Mouse (Mus musculus) left cerebral cortex, adult 18-20 months (tissue): ENCODE results near the gene Gsg1l. TPM values are rescaled to one million over a fixed set of nuclear protein-coding genes. Genes with fewer than 3 reads are reported as not detected.

Experiments
- DNase-seq, 2 experiments: peaks; one replicate each; pipeline ENCODE4 v3.0.0; 2021 to 2022; ENCODE audit warnings: low spot score in 2 of 2, mixed read lengths in 1 of 2
- total RNA-seq, 2 experiments: library from RNA; stranded (reverse); gene quantifications; 2 replicates each; pipeline ENCODE4 v1.2.3; 2021

Gene Gsg1l
- total RNA-seq, 2 experiments from 2014 or later: 65.7 to 75.3 TPM

- no peak for DNase-seq
These were observed 138.7 kb downstream of the Gsg1l start for GRCm38 (mm10) chr7:125943511-125943910.

GRCm38 (mm10) chr7:125942365-125943090, 139.7 kb downstream of the Gsg1l start:
- no peak for DNase-seq

GRCm38 (mm10) chr7:125934319-125934718, 147.9 kb downstream of the Gsg1l start:
- no peak for DNase-seq

GRCm38 (mm10) chr7:125933356-125934244, 148.6 kb downstream of the Gsg1l start:
- DNase-seq: no peak

- DNase-seq: no peak
These were observed 150.6 kb downstream of the Gsg1l start for GRCm38 (mm10) chr7:125931602-125932001.

GRCm38 (mm10) chr7:125924044-125924443, 158.2 kb downstream of the Gsg1l start:
- no peak for DNase-seq

- DNase-seq: no peak
These were observed 161.4 kb downstream of the Gsg1l start for GRCm38 (mm10) chr7:125920801-125921200.

- DNase-seq: no peak
These were observed 181.6 kb downstream of the Gsg1l start for GRCm38 (mm10) chr7:125900386-125901161.

- no peak for DNase-seq
These were observed 182.3 kb downstream of the Gsg1l start for GRCm38 (mm10) chr7:125899916-125900315.

GRCm38 (mm10) chr7:125899036-125899435, 183.2 kb downstream of the Gsg1l start:
- peak; percentile 79 to 89 for DNase-seq

GRCm38 (mm10) chr7:125897059-125897458, 185.2 kb downstream of the Gsg1l start:
- peak; percentile 57 to 71 for DNase-seq

GRCm38 (mm10) chr7:125893621-125894020, 188.6 kb downstream of the Gsg1l start:
- no peak for DNase-seq

- peak; percentile 66 to 83 for DNase-seq
These were observed 193.8 kb downstream of the Gsg1l start for GRCm38 (mm10) chr7:125888373-125888772.

- no peak for DNase-seq
These were observed 194.4 kb downstream of the Gsg1l start for GRCm38 (mm10) chr7:125887761-125888160.

GRCm38 (mm10) chr7:125887124-125887523, 195.1 kb downstream of the Gsg1l start:
- no peak for DNase-seq

- DNase-seq: no peak
These were observed 196.0 kb downstream of the Gsg1l start for GRCm38 (mm10) chr7:125886116-125886680.

- no peak for DNase-seq
These were observed 199.0 kb downstream of the Gsg1l start for GRCm38 (mm10) chr7:125883232-125883631.

GRCm38 (mm10) chr7:125878040-125878439, 204.2 kb downstream of the Gsg1l start:
- DNase-seq: no peak

- DNase-seq: no peak
These were observed 208.2 kb downstream of the Gsg1l start for GRCm38 (mm10) chr7:125873971-125874495.

GRCm38 (mm10) chr7:125872874-125873273, 209.3 kb downstream of the Gsg1l start:
- no peak for DNase-seq

- DNase-seq: no peak
These were observed 210.0 kb downstream of the Gsg1l start for GRCm38 (mm10) chr7:125872202-125872580.
